Mouse (Mus musculus) liver, adult 2 months (tissue): ENCODE measurements at regions not wholly inside any gene's neighbourhood (a gene's known extent, or its start where the extent isn't known, plus 50 kb on each side); places are given as distances from the start of the nearest gene placed in this dataset.

ENCODE experiments used
- CTCF ChIP-seq: fragments of 200-500 bp; IDR thresholded peaks from 2 replicates; pipeline ENCODE4 v1.5.1; 2011; ENCODE audit warnings: low read depth, low read length, control low read depth
- POLR2A ChIP-seq: fragments of 200-500 bp; IDR thresholded peaks from 2 replicates; pipeline ENCODE4 v1.6.1; 2011; ENCODE audit warnings: low read length, control low read depth; ENCODE audit not compliant: insufficient read depth; ENCODE audit errors: extremely low read depth

DNA sequence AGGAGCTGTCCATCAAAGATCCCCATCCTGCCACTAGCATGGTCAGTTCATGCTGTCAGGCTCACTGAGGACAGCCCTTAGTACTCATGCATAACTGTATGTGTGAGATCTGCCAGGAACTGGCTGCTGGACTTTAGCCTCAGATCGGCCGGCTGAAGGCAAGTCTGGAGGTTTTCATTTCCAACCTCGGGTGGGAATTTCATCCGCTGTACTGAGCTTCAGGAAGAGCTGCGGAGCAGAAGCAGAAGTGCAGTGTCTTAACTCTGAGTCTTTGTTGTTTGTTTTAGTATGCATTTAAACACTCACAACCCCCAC lies 99.6 kb upstream of the Ccnd2 start:
- no peak for TF ChIP-seq CTCF
- no peak for TF ChIP-seq POLR2A
